Mouse (Mus musculus) liver, adult 2 months (tissue): ENCODE results near the gene Ms4a4c. TPM values are rescaled to one million over a fixed set of nuclear protein-coding genes. Genes with fewer than 3 reads are reported as not detected.
"Not testable (repeated sequence)": the region's sequence is repeated elsewhere in the genome, so short reads cannot be mapped to it uniquely, and the experiment has no call there.

Experiments used
- DNase-seq: peaks from one replicate; pipeline ENCODE4 v3.0.0-alpha.2; 2011; ENCODE audit warnings: low read depth, low spot score; ENCODE audit errors: extremely low read depth
- H3K27ac ChIP-seq: fragments of 200-500 bp; replicated peaks from 2 replicates; pipeline ENCODE4 v1.5.1; 2012; ENCODE audit warnings: low read depth, mild to moderate bottlenecking, control low read depth, inconsistent platforms, low read length; ENCODE audit not compliant: insufficient read depth
- H3K27me3 ChIP-seq: fragments of 200-500 bp; 2 replicates; pipeline ENCODE4 v1.6.1; 2012; ENCODE audit warnings: mild to moderate bottlenecking, moderate library complexity, low read length, inconsistent platforms; ENCODE audit not compliant: control insufficient read depth, insufficient read depth
- H3K36me3 ChIP-seq: fragments of 200-500 bp; 2 replicates; pipeline ENCODE4 v1.6.1; 2012; ENCODE audit warnings: low read length, inconsistent platforms; ENCODE audit not compliant: control insufficient read depth, insufficient read depth
- H3K4me1 ChIP-seq: fragments of 200-500 bp; 2 replicates; pipeline ENCODE4 v1.6.1; 2011; ENCODE audit warnings: low read length; ENCODE audit not compliant: control insufficient read depth, insufficient read depth
- H3K4me3 ChIP-seq: fragments of 200-500 bp; 2 replicates; pipeline ENCODE4 v1.5.1; 2011; ENCODE audit warnings: low read depth, mild to moderate bottlenecking, control low read depth, low read length, moderate library complexity; ENCODE audit not compliant: insufficient read depth
- H3K79me2 ChIP-seq: fragments of 200-500 bp; 2 replicates; pipeline ENCODE4 v1.6.1; 2012; ENCODE audit warnings: inconsistent platforms, mild to moderate bottlenecking, low read length, moderate library complexity; ENCODE audit not compliant: control insufficient read depth, insufficient read depth
- H3K9ac ChIP-seq: fragments of 200-500 bp; 2 replicates; pipeline ENCODE4 v1.6.1; 2012; ENCODE audit warnings: low read depth, mild to moderate bottlenecking, control low read depth, inconsistent platforms, low read length
- CTCF ChIP-seq: fragments of 200-500 bp; IDR thresholded peaks from 2 replicates; pipeline ENCODE4 v1.5.1; 2011; ENCODE audit warnings: low read depth, low read length, control low read depth
- POLR2A ChIP-seq: fragments of 200-500 bp; IDR thresholded peaks from 2 replicates; pipeline ENCODE4 v1.6.1; 2011; ENCODE audit warnings: low read length, control low read depth; ENCODE audit not compliant: insufficient read depth; ENCODE audit errors: extremely low read depth
- WGBS: fragments of 180-500 bp; shearing (Covaris S2); methylation state at CpG from one replicate; pipeline ENCODE4 v1.1.7; 2018; 5-methylcytosine and 5-hydroxymethylcytosine counted together
- polyA plus RNA-seq: library from polyadenylated mRNA; depleted of rRNA; stranded (reverse); fragments of >200 nt; gene quantifications from 2 replicates; pipeline ENCODE4 v1.2.3, GENCODE M21; 2012
- total RNA-seq: library from RNA; depleted of rRNA; stranded (reverse); fragments of >200 nt; gene quantifications from 2 replicates; pipeline ENCODE4 v1.2.3, GENCODE M21; 2014

The Ms4a4c gene
- total and polyA plus RNA-seq, 2 experiments: 0.26 to 1.3 TPM

DNA sequence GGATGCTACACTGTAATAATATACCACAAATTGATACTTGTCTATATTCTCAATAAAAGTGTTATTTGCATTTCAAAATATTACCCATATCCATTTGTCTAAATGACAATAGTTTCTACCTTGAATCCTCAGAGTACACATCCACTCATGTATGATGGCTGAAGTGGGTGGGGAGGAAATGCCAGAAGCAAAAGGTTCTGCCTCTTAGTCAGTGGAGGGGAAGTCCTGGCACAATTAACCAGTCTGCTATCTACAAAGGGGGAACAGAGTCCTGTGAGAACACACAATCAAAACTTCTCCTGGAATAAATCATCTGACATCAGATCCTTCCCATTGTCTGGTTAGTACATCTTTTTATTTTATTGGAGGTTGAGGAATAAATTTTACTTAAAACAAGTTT is 2.9 kb downstream of the Ms4a4c start:
- no peak overlapping the region for H3K27ac ChIP-seq
- no peak overlapping the region for H3K4me3 ChIP-seq
- no peaks in the 10 kb centered on the region for H3K4me1 ChIP-seq
- no peaks in the 10 kb centered on the region for H3K27me3 ChIP-seq
- no peak overlapping the region for H3K9ac ChIP-seq
- H3K36me3 ChIP-seq: no peaks in the 10 kb centered on the region
- TF ChIP-seq CTCF: no peak
- no peak for TF ChIP-seq POLR2A
- no peaks in the 10 kb centered on the region for H3K79me2 ChIP-seq
- DNase-seq: no peak

DNA sequence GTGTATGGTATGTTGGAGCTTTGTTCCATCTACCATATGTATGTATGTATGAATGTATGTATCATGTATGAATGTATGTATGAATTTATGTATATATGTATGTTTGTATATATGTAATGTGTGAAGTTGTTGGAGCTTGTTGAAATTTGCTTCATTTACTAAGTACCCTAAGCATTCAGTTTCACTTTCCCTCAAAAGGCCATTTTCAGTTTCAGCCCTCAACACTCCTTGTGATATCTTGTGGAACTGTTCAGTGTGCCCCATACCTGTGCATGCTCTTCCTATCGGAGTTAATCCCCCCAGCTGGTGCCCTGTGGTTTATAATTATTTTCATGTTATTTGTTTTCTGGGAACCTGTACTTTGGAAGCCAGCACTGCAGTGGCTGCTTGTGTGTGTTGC is 4.0 kb downstream of the Ms4a4c start:
- H3K36me3 ChIP-seq: no peaks in the 10 kb centered on the region
- no peak overlapping the region for H3K27ac ChIP-seq
- TF ChIP-seq POLR2A (no peak), CTCF (no peak)
- H3K27me3 ChIP-seq: no peaks in the 10 kb centered on the region
- H3K4me1 ChIP-seq: no peaks in the 10 kb centered on the region
- H3K4me3 ChIP-seq: no peak overlapping the region
- peak; percentile 3 for DNase-seq
- no peaks in the 10 kb centered on the region for H3K79me2 ChIP-seq
- 92% methylated on average over 1 of the region's 1 CpGs for WGBS
- no peak overlapping the region for H3K9ac ChIP-seq

DNA sequence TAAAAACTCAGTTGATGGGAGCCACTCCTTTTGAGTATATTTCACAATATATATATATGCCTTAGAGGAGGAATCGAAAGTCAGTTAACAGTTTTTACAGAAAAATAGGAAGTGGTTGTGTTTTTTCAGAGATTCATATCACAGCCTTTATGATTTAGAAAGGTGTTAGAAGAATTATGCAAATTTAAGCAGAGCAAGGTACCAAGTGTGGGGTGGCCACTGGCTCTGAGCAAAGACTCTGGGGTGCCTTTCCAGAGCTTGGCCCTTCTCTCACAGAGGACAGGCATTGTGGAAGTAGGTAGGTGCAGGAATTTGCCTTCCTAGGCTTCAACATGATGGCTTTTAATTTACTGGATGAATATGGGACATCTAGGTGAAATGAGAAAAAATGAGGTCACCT is 7.1 kb downstream of the Ms4a4c start:
- no peak overlapping the region for H3K9ac ChIP-seq
- H3K27ac ChIP-seq: no peak overlapping the region
- H3K4me1 ChIP-seq: no peaks in the 10 kb centered on the region
- H3K36me3 ChIP-seq: no peaks in the 10 kb centered on the region
- 85% methylated on average over 1 of the region's 1 CpGs for WGBS
- no peak for TF ChIP-seq CTCF
- TF ChIP-seq POLR2A: no peak
- no peaks in the 10 kb centered on the region for H3K27me3 ChIP-seq
- DNase-seq: peak; percentile 4
- H3K4me3 ChIP-seq: no peak overlapping the region
- H3K79me2 ChIP-seq: no peaks in the 10 kb centered on the region

DNA sequence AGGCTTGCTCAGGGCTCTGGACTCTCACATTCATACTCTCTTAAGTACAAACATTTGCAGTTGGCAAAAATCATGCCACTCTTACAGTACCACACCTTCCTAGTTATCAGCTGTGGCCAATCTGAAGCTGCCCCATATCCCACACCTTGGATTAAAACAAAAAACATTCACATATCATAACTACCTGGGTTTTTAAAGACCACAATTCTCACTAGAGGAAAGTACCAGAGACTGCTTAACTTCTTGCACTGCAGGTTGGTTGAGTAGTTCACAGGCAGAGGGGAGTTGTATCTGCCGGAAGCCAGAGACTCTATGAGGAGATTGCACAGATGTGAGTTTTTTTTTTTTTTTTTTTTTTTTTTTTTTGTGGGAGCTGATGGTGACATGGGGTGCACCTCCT is 9.5 kb downstream of the Ms4a4c start:
- Histone ChIP-seq H3K27me3 (no peaks in the 10 kb centered on the region), H3K27ac (no peak overlapping the region), H3K36me3 (no peaks in the 10 kb centered on the region), H3K9ac (no peak overlapping the region), H3K4me1 (no peaks in the 10 kb centered on the region), H3K79me2 (no peaks in the 10 kb centered on the region), H3K4me3 (no peak overlapping the region)
- DNase-seq: no peak
- 95% methylated on average over 1 of the region's 1 CpGs for WGBS
- TF ChIP-seq POLR2A (no peak), CTCF (no peak)

DNA sequence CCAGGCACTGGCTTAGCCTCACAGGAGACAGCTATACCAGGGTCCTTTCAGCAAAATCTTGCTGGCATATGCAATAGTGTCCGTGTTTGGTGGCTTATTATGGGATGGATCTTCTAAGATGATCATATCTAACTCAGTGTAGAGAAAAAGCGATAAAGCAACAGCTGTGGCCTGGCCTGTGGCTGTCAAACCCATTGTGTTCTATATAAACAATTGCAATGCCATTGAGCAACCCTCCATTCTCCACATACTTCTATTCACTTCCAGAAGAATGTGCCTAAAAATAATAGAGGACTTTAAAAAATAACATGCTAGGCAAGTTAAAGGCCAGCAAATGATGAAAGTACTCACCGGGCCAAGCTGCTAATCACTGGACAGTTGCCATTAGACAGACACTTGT is 11.0 kb downstream of the Ms4a4c start:
- Histone ChIP-seq H3K4me3 (no peak overlapping the region), H3K9ac (no peak overlapping the region), H3K27ac (no peak overlapping the region), H3K27me3 (no peaks in the 10 kb centered on the region), H3K79me2 (no peaks in the 10 kb centered on the region), H3K4me1 (no peaks in the 10 kb centered on the region), H3K36me3 (no peaks in the 10 kb centered on the region)
- TF ChIP-seq CTCF (no peak), POLR2A (no peak)
- no peak for DNase-seq
- 68% methylated on average over 3 of the region's 3 CpGs for WGBS

DNA sequence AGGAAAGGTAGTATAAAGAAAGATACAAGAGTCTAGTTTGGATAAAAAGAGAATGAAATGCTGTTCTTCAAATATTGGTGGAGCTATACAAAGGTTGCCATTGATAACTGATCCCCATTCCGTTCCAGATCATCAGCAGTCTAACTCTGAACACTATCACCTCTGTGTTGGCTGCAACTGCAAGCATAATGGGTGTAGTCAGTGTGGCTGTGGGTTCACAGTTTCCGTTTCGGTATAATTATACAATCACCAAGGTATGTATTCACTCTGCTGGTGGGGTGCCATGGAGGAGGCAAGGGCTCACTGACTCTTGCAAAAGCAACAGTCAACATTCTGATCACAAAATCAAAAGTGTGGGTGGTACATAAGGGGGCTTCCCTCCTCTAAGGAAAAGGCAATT is 14.3 kb downstream of the Ms4a4c start:
- 86% methylated on average over 3 of the region's 3 CpGs for WGBS
- H3K4me1 ChIP-seq, H3K79me2 ChIP-seq, H3K36me3 ChIP-seq, H3K4me3 ChIP-seq, H3K27ac ChIP-seq, H3K27me3 ChIP-seq, DNase-seq, H3K9ac ChIP-seq: not testable (repeated sequence)

DNA sequence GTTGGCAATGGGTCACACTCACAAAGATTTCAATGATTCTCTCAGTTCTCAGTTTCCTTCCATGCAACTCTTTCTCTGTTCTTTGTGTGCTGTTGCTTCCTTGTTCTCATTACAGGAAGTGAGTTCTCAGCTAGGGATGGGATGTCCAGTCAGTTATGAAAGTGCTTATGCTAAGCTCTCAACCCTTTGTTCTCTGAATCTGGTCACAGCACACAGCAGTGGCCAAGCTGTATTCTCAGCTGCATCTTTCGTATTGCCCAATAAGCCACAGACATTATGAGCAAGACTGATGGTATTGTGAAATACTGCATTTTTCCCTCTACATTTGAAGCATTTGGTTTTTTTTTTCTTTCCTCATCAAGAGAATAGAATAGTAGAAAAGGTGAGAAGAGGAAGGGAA is 26.6 kb downstream of the Ms4a4c start:
- H3K4me1 ChIP-seq, H3K4me3 ChIP-seq, H3K27ac ChIP-seq, H3K27me3 ChIP-seq, H3K36me3 ChIP-seq, H3K9ac ChIP-seq, H3K79me2 ChIP-seq: not testable (repeated sequence)
- peak; percentile 38 for DNase-seq
- WGBS: 71% methylated on average over 1 of the region's 1 CpGs
